Mouse (Mus musculus) liver, embryonic 14.5 days (tissue): ENCODE data around the gene Vldlr. TPM values are rescaled to one million over a fixed set of nuclear protein-coding genes. Genes with fewer than 3 reads are reported as not detected.

Experiments used
- ATAC-seq: fragments of 200-750 bp; cut with Nextera tagmentation; 2 replicates; pipeline ENCODE4 v1.8.0; 2017; ENCODE audit warnings: moderate number of reproducible peaks, mild to moderate bottlenecking, moderate library complexity; ENCODE audit not compliant: insufficient read depth
- DNase-seq, 3 experiments: peaks; one replicate each; pipeline ENCODE4 v3.0.0-alpha.2; 2012 to 2013; ENCODE audit warnings: low read depth in 3 of 3, low spot score in 3 of 3
- H3K27ac ChIP-seq: fragments of 300-500 bp; sonication (generic); 2 replicates; pipeline ENCODE4 v1.5.1; 2014; ENCODE audit warnings: moderate library complexity, mild to moderate bottlenecking, control low read depth, inconsistent platforms
- H3K27me3 ChIP-seq: fragments of 300-500 bp; sonication (generic); 2 replicates; pipeline ENCODE4 v1.6.1; 2014; ENCODE audit warnings: mild to moderate bottlenecking, low read length, moderate library complexity; ENCODE audit not compliant: control insufficient read depth, insufficient read depth
- H3K36me3 ChIP-seq: fragments of 300-500 bp; sonication (generic); replicated peaks from 2 replicates; pipeline ENCODE4 v1.6.1; 2014; ENCODE audit warnings: low read depth; ENCODE audit not compliant: control insufficient read depth, insufficient read depth
- H3K4me1 ChIP-seq, 2 experiments: fragments of 200-500 bp in 1 of 2; fragments of 300-500 bp in 1 of 2; sonication (generic) in 1 of 2; replicated peaks; 2 replicates each; pipeline ENCODE4 v1.6.1; 2012 to 2014; ENCODE audit warnings: antibody characterized with exemption in 1 of 2, inconsistent platforms in 1 of 2, low read length in 1 of 2; ENCODE audit not compliant: control insufficient read depth in 2 of 2, insufficient read depth in 2 of 2
- H3K4me2 ChIP-seq: fragments of 300-500 bp; sonication (generic); 2 replicates; pipeline ENCODE4 v1.6.1; 2014; ENCODE audit warnings: low read depth, mild to moderate bottlenecking, control low read depth, moderate library complexity
- H3K4me3 ChIP-seq, 2 experiments: fragments of 200-500 bp in 1 of 2; fragments of 300-500 bp in 1 of 2; sonication (generic) in 1 of 2; 2 replicates each; pipeline ENCODE4 v1.5.1; 2012 to 2014; ENCODE audit warnings: low read depth in 2 of 2, low read length in 2 of 2, mild to moderate bottlenecking in 2 of 2, control low read depth in 1 of 2, inconsistent platforms in 1 of 2, moderate library complexity in 1 of 2; ENCODE audit not compliant: insufficient read depth in 1 of 2
- H3K9ac ChIP-seq: fragments of 300-500 bp; sonication (generic); replicated peaks from 2 replicates; pipeline ENCODE4 v1.6.1; 2014; ENCODE audit warnings: mild to moderate bottlenecking, control low read depth, moderate library complexity
- H3K9me3 ChIP-seq: fragments of 300-500 bp; sonication (generic); 2 replicates; pipeline ENCODE4 v1.6.1; 2016; ENCODE audit warnings: low read length, mixed read lengths; ENCODE audit not compliant: control insufficient read depth
- CTCF ChIP-seq: IDR thresholded peaks from 2 replicates; pipeline ENCODE4 v1.5.1; 2016; ENCODE audit warnings: antibody characterized with exemption, low read depth, control low read depth
- EP300 ChIP-seq: IDR thresholded peaks from 2 replicates; pipeline ENCODE4 v1.6.1; 2016; ENCODE audit warnings: antibody characterized with exemption, low read depth
- WGBS: fragments of 180-500 bp; shearing (Covaris S2); extraction: QIAGEN DNeasy Blood & Tissue Kit; methylation state at CpG from one replicate; pipeline ENCODE4 v1.1.7; 2014; ENCODE audit not compliant: insufficient replicate concordance; 5-methylcytosine and 5-hydroxymethylcytosine counted together
- polyA plus RNA-seq, 2 experiments: library from polyadenylated mRNA; depleted of rRNA in 1 of 2; stranded (reverse) in 1 of 2; unstranded in 1 of 2; fragments of >200 nt; fragmentation: Nextera tagmentation in 1 of 2; extraction: Ambion mirVana in 1 of 2; gene quantifications; 2 replicates each; pipeline versions ENCODE4 v1.2.1 to v1.2.3; 2012 to 2014

The Vldlr gene
- polyA plus RNA-seq (2012; rRNA removed) = 1.5 and 1.6 TPM in 2 replicates
- polyA plus RNA-seq (2014; fragmentation: Nextera tagmentation; extraction: Ambion mirVana) = 1.1 and 1.8 TPM in 2 replicates

GRCm38 (mm10) chr19:27216318-27216717, at the start of gene Vldlr:
TSS of gene Vldlr (plus strand) at chr19:27216484.
- H3K9ac ChIP-seq = no peak within 1 kb of the TSS
- H3K27ac ChIP-seq = no peak within 1 kb of the TSS
- WGBS = 8% methylated on average over 11 of the region's 11 CpGs
- no peaks in the 10 kb centered on the region for H3K4me1 ChIP-seq
- H3K9me3 ChIP-seq = no peaks in the 10 kb centered on the region
- no peaks in the 10 kb centered on the region for H3K36me3 ChIP-seq
- ATAC-seq (no peak), DNase-seq (no peak)
- H3K27me3 ChIP-seq = peaks cover 37% of the 10 kb centered on the region
- H3K4me2 ChIP-seq = peak within 1 kb of the TSS; percentile 58
- H3K4me3 ChIP-seq = peak within 1 kb of the TSS; percentile 24 to 48
- no peak for TF ChIP-seq CTCF
- TF ChIP-seq EP300 = no peak

- H3K9me3 ChIP-seq = no peaks in the 10 kb centered on the region
- no peak for DNase-seq
- no peaks in the 10 kb centered on the region for H3K36me3 ChIP-seq
- ATAC-seq = no peak
- no peaks in the 10 kb centered on the region for H3K27me3 ChIP-seq
- H3K4me1 ChIP-seq = no peaks in the 10 kb centered on the region
- no peak for TF ChIP-seq CTCF
- TF ChIP-seq EP300 = no peak
- no peak overlapping the region for H3K9ac ChIP-seq
- no peak overlapping the region for H3K4me3 ChIP-seq
- H3K27ac ChIP-seq = no peak overlapping the region
- no peak overlapping the region for H3K4me2 ChIP-seq
- 50% methylated on average over 5 of the region's 5 CpGs for WGBS
These were observed 48.5 kb upstream of the Vldlr start for GRCm38 (mm10) chr19:27167601-27168319.

DNA sequence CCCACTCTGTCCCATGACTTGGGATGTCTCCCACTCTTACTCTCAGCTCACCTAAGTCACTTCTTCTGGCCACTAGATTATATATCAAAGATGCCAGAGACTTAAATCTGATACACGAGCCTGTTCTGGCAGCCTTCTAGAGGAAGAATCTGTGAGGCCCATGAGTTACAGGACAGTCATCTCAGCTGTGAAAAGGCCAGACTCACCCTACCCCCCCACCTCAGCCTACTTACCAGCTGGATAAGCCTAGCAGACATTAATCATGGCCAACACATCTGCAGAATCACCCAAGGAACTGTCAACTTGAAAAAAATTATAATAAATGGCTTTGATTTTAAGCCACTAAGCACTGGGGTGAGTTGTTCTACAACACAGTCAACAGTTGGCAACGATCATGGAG, 42.4 kb upstream of the Vldlr start:
- H3K27me3 ChIP-seq = no peaks in the 10 kb centered on the region
- H3K36me3 ChIP-seq = no peaks in the 10 kb centered on the region
- no peak overlapping the region for H3K4me2 ChIP-seq
- no peak overlapping the region for H3K27ac ChIP-seq
- WGBS = 51% methylated on average over 2 of the region's 2 CpGs
- no peaks in the 10 kb centered on the region for H3K9me3 ChIP-seq
- no peak for TF ChIP-seq EP300
- no peak for TF ChIP-seq CTCF
- H3K9ac ChIP-seq = no peak overlapping the region
- H3K4me3 ChIP-seq = no peak overlapping the region
- DNase-seq = no peak
- H3K4me1 ChIP-seq = no peaks in the 10 kb centered on the region
- no peak for ATAC-seq

GRCm38 (mm10) chr19:27175617-27176016, 40.7 kb upstream of the Vldlr start:
- Histone ChIP-seq H3K36me3 (no peaks in the 10 kb centered on the region), H3K4me3 (no peak overlapping the region), H3K4me1 (no peaks in the 10 kb centered on the region), H3K27ac (no peak overlapping the region), H3K4me2 (no peak overlapping the region), H3K27me3 (no peaks in the 10 kb centered on the region), H3K9ac (no peak overlapping the region), H3K9me3 (no peaks in the 10 kb centered on the region)
- WGBS = 38% methylated on average over 1 of the region's 1 CpGs
- TF ChIP-seq EP300 (no peak), CTCF (no peak)
- no peak for ATAC-seq
- DNase-seq = no peak

- 65% methylated on average over 4 of the region's 4 CpGs for WGBS
- Histone ChIP-seq H3K27me3 (no peaks in the 10 kb centered on the region), H3K36me3 (no peaks in the 10 kb centered on the region), H3K4me1 (no peaks in the 10 kb centered on the region), H3K4me3 (no peak overlapping the region), H3K4me2 (no peak overlapping the region), H3K27ac (no peak overlapping the region), H3K9ac (no peak overlapping the region), H3K9me3 (no peaks in the 10 kb centered on the region)
- ATAC-seq = no peak
- no peak for TF ChIP-seq EP300
- TF ChIP-seq CTCF = no peak
- no peak for DNase-seq
These were observed 39.7 kb upstream of the Vldlr start for GRCm38 (mm10) chr19:27176558-27176957.
